Mouse (Mus musculus) liver, embryonic 14.5 days (tissue): ENCODE data around the gene Klc1. TPM values are rescaled to one million over a fixed set of nuclear protein-coding genes. Genes with fewer than 3 reads are reported as not detected.

Source experiments
- ATAC-seq: fragments of 200-750 bp; cut with Nextera tagmentation; 2 replicates; pipeline ENCODE4 v1.8.0; 2017; ENCODE audit warnings: moderate number of reproducible peaks, mild to moderate bottlenecking, moderate library complexity; ENCODE audit not compliant: insufficient read depth
- DNase-seq, 3 experiments: peaks; one replicate each; pipeline ENCODE4 v3.0.0-alpha.2; 2012 to 2013; ENCODE audit warnings: low read depth in 3 of 3, low spot score in 3 of 3
- H3K27ac ChIP-seq: fragments of 300-500 bp; sonication (generic); 2 replicates; pipeline ENCODE4 v1.5.1; 2014; ENCODE audit warnings: moderate library complexity, mild to moderate bottlenecking, control low read depth, inconsistent platforms
- H3K27me3 ChIP-seq: fragments of 300-500 bp; sonication (generic); 2 replicates; pipeline ENCODE4 v1.6.1; 2014; ENCODE audit warnings: mild to moderate bottlenecking, low read length, moderate library complexity; ENCODE audit not compliant: control insufficient read depth, insufficient read depth
- H3K36me3 ChIP-seq: fragments of 300-500 bp; sonication (generic); replicated peaks from 2 replicates; pipeline ENCODE4 v1.6.1; 2014; ENCODE audit warnings: low read depth; ENCODE audit not compliant: control insufficient read depth, insufficient read depth
- H3K4me1 ChIP-seq, 2 experiments: fragments of 200-500 bp in 1 of 2; fragments of 300-500 bp in 1 of 2; sonication (generic) in 1 of 2; replicated peaks; 2 replicates each; pipeline ENCODE4 v1.6.1; 2012 to 2014; ENCODE audit warnings: antibody characterized with exemption in 1 of 2, inconsistent platforms in 1 of 2, low read length in 1 of 2; ENCODE audit not compliant: control insufficient read depth in 2 of 2, insufficient read depth in 2 of 2
- H3K4me2 ChIP-seq: fragments of 300-500 bp; sonication (generic); 2 replicates; pipeline ENCODE4 v1.6.1; 2014; ENCODE audit warnings: low read depth, mild to moderate bottlenecking, control low read depth, moderate library complexity
- H3K4me3 ChIP-seq, 2 experiments: fragments of 200-500 bp in 1 of 2; fragments of 300-500 bp in 1 of 2; sonication (generic) in 1 of 2; 2 replicates each; pipeline ENCODE4 v1.5.1; 2012 to 2014; ENCODE audit warnings: low read depth in 2 of 2, low read length in 2 of 2, mild to moderate bottlenecking in 2 of 2, control low read depth in 1 of 2, inconsistent platforms in 1 of 2, moderate library complexity in 1 of 2; ENCODE audit not compliant: insufficient read depth in 1 of 2
- H3K9ac ChIP-seq: fragments of 300-500 bp; sonication (generic); replicated peaks from 2 replicates; pipeline ENCODE4 v1.6.1; 2014; ENCODE audit warnings: mild to moderate bottlenecking, control low read depth, moderate library complexity
- H3K9me3 ChIP-seq: fragments of 300-500 bp; sonication (generic); 2 replicates; pipeline ENCODE4 v1.6.1; 2016; ENCODE audit warnings: low read length, mixed read lengths; ENCODE audit not compliant: control insufficient read depth
- CTCF ChIP-seq: IDR thresholded peaks from 2 replicates; pipeline ENCODE4 v1.5.1; 2016; ENCODE audit warnings: antibody characterized with exemption, low read depth, control low read depth
- EP300 ChIP-seq: IDR thresholded peaks from 2 replicates; pipeline ENCODE4 v1.6.1; 2016; ENCODE audit warnings: antibody characterized with exemption, low read depth
- WGBS: fragments of 180-500 bp; shearing (Covaris S2); extraction: QIAGEN DNeasy Blood & Tissue Kit; methylation state at CpG from one replicate; pipeline ENCODE4 v1.1.7; 2014; ENCODE audit not compliant: insufficient replicate concordance; 5-methylcytosine and 5-hydroxymethylcytosine counted together
- polyA plus RNA-seq, 2 experiments: library from polyadenylated mRNA; depleted of rRNA in 1 of 2; stranded (reverse) in 1 of 2; unstranded in 1 of 2; fragments of >200 nt; fragmentation: Nextera tagmentation in 1 of 2; extraction: Ambion mirVana in 1 of 2; gene quantifications; 2 replicates each; pipeline versions ENCODE4 v1.2.1 to v1.2.3; 2012 to 2014

Gene Klc1
- polyA plus RNA-seq, 2 experiments: 14.3 to 16.3 TPM

DNA sequence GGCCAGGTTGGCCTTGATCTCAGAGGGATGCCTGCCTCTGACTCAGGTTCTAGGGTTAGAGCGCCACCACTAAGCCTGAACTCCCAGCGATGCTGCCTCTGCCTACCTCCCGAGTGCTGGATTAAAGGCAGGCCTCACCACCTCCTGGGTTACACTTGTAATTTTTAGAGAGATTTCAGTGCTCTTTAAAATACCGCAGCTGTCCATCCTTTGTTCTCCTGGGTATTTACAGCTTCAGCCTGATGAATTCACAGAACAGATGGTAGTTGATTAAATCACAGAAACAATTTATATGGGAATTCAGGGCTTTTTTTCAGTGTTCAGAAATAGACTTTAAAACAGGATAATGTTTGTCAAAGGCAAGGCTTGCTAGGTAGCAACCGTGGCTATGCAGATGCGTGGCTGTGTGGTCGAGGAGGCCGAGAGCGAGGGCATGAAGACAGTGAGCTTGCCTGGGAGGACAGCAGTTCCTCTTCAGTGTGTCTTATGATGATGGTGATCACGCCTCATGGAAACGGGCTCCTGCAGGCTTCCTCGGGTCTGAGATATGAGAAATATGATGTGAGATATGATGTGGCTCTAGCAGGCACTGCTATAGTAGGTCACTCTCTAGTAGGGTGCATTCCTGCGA is 32.9 kb downstream of the Klc1 start:
- Histone ChIP-seq H3K27ac (no peak overlapping the region), H3K36me3 (peaks cover 15% of the 10 kb centered on the region), H3K9me3 (no peaks in the 10 kb centered on the region), H3K27me3 (no peaks in the 10 kb centered on the region), H3K9ac (no peak overlapping the region), H3K4me1 (peaks cover 2 to 8% of the 10 kb centered on the region in 2 experiments; a peak in 2 of 4 replicates), H3K4me2 (no peak overlapping the region), H3K4me3 (no peak overlapping the region)
- DNase-seq (no peak), ATAC-seq (no peak)
- 84% methylated on average over 13 of the region's 13 CpGs for WGBS
- TF ChIP-seq EP300 (no peak), CTCF (no peak)

DNA sequence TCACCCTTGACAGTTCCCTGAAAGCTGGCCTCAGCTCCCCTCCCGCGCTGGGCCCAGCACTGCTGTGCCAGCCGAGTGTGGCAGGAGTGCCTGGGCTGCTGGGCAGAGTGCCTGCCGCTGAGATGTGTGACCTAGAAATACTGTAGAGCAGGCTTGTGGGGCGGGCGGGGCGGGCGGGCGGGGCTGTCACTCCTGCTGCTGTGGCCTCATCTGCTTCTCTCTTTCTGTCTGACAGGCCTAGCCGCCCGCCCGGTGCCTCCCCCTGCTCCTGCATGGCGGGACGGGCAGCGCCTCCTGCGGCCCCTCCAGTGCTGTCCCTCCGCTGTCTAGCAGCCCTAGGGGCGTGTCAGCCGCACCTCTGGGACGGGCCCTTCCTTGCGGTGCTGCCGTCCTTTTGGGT is 35.5 kb downstream of the Klc1 start:
- Histone ChIP-seq H3K27me3 (no peaks in the 10 kb centered on the region), H3K4me3 (no peak overlapping the region), H3K36me3 (peaks cover 5% of the 10 kb centered on the region), H3K9ac (no peak overlapping the region), H3K4me2 (no peak overlapping the region), H3K9me3 (no peaks in the 10 kb centered on the region), H3K27ac (no peak overlapping the region), H3K4me1 (peaks cover 2 to 3% of the 10 kb centered on the region in 2 experiments; a peak in 2 of 4 replicates)
- DNase-seq (no peak), ATAC-seq (peak; percentile 57)
- WGBS: 39% methylated on average over 22 of the region's 22 CpGs
- TF ChIP-seq EP300 (no peak), CTCF (no peak)

GRCm38 (mm10) chr12:111794526-111795179 is 36.0 kb downstream of the Klc1 start:
- Histone ChIP-seq H3K9me3 (no peaks in the 10 kb centered on the region), H3K27ac (no peak overlapping the region), H3K9ac (no peak overlapping the region), H3K36me3 (no peaks in the 10 kb centered on the region; the same call in none of the 2 replicates), H3K4me1 (peaks cover 2 to 3% of the 10 kb centered on the region in 2 experiments; a peak in 2 of 4 replicates), H3K27me3 (no peaks in the 10 kb centered on the region), H3K4me2 (no peak overlapping the region), H3K4me3 (no peak overlapping the region)
- DNase-seq: no peak
- 87% methylated on average over 18 of the region's 18 CpGs for WGBS
- TF ChIP-seq EP300 (no peak), CTCF (no peak)
- no peak for ATAC-seq

DNA sequence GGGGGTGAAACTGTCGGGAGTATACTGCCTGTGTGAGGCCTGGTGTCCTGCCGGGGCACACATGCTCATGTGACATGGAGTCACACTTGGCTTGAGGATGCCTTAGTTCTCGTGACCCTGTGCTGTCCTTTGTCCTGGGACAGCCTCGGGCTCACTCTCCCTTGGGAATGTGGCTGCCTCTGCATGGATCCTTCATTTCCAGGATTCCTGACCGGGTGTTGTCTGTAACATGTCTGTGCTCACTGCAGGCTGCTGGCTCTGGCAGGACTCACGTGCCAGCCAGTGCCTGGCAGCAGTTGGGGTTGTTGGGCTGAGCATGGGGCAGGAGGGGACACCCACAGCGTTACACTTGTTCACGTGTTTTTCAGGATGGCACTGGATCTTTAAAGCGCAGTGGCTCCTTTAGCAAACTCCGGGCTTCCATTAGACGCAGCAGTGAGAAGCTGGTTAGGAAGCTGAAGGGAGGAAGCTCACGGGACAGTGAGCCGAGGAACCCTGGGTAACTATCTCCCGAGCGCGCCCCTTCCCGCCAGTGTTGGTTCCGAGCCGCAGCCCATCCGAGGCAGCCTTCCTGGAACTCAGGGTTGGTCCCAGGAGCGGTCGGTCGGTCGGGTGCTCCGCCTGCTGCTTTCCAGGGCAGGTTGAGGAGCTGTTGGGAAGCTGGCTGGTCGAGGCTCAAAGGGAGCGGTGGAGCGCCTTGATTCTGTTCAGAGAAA is 36.7 kb downstream of the Klc1 start:
- H3K27me3 ChIP-seq: no peaks in the 10 kb centered on the region

DNA sequence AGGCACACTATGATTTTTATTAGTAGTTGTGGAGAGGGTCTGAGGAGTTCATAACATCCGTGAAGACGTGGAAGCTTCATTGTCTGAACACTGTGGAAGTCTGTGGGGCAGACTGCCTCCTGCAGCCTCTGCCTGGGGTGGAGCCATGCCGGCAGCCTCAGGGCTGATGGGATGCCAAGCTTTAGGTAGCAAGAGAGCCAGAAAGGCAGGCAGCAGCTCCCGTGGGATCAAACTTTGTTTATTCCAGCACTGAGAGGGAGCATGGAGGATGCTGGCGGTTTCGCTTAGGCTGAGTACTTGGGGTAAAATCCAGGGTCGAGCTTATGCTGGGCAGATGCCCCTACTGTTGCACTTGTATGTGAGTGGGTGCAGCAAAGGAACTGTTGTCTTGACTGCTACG is 38.6 kb downstream of the Klc1 start:
- TF ChIP-seq EP300: no peak
- no peak for TF ChIP-seq CTCF
- Histone ChIP-seq H3K9me3 (no peaks in the 10 kb centered on the region), H3K27me3 (no peaks in the 10 kb centered on the region), H3K4me1 (peaks cover 2 to 3% of the 10 kb centered on the region in 2 experiments; a peak in 2 of 4 replicates), H3K9ac (no peak overlapping the region), H3K36me3 (peaks cover 5% of the 10 kb centered on the region), H3K4me3 (no peak overlapping the region), H3K27ac (no peak overlapping the region), H3K4me2 (no peak overlapping the region)
- ATAC-seq: no peak
- DNase-seq: no peak
- WGBS: 78% methylated on average over 8 of the region's 8 CpGs

More for the DNA sequence above, 36.7 kb downstream of the Klc1 start:
- no peak overlapping the region for H3K27ac ChIP-seq
- H3K9ac ChIP-seq: no peak overlapping the region
- TF ChIP-seq CTCF: no peak
- TF ChIP-seq EP300: no peak
- ATAC-seq (no peak), DNase-seq (no peak)
- H3K4me2 ChIP-seq: no peak overlapping the region
- no peaks in the 10 kb centered on the region; the same call in none of the 2 replicates for H3K36me3 ChIP-seq
- WGBS: 88% methylated on average over 28 of the region's 28 CpGs
- H3K4me3 ChIP-seq: no peak overlapping the region
- H3K4me1 ChIP-seq: peaks cover 2 to 3% of the 10 kb centered on the region in 2 experiments; a peak in 2 of 4 replicates
- H3K9me3 ChIP-seq: no peaks in the 10 kb centered on the region
